Mouse (Mus musculus) heart, postnatal 4 days (tissue): ENCODE measurements around the gene Srd5a3. TPM values are rescaled to one million over a fixed set of nuclear protein-coding genes. Genes with fewer than 3 reads are reported as not detected.
A peak's percentile ranks its signal among the peaks of the same experiment; 100 is the strongest.

Experiments used
- DNase-seq: peaks from one replicate; pipeline ENCODE4 v3.0.0; 2021
- total RNA-seq, 2 experiments: library from RNA; stranded (reverse); gene quantifications; 2 replicates each; pipeline ENCODE4 v1.2.3; 2021

The Srd5a3 gene
- total RNA-seq, 2 experiments from 2014 or later = 20.8 to 23.7 TPM

DNA sequence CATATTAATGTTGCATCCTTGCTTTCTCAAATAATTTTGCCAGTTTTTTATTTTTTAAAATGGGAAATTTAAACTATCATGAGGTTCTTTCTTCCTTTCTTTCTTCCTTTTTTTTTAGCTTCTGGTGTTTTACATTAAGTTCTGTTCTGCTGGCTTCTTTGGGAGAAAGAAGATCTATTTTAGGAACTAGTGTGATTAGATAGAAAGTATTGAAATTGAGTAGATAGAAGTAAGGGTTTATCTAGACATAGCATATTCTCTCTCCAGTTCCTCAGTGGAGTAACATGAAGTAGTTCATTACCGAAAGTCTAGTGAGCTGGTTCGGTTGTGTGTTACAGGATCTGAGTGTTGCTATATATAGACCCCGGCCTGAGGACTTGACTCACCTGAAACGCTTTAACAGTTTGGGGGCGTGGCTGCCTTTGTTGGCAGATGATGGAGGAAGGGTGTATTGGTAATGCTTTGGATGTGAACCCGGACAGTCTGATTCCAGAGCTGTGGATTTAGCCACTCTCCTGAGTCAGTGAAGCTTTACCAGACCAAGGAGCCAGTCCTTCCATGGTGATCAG is 54.4 kb downstream of the Srd5a3 start:
- DNase-seq = no peak

DNA sequence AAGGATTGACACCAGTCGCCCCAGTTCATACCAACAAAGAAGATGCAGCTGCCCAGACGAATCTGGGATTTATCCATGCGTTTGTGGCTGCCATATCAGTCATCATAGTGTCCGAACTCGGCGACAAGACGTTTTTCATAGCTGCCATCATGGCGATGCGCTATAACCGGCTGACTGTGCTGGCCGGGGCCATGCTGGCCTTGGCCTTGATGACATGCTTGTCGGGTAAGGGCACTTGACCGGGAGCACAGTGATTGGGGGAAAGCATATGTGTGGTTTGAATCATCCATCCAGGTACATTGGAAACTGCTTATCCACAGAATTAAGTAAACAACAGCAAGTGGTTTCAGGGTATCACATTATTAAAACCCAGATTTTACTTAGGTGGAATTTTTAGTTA is 59.3 kb downstream of the Srd5a3 start:
- no peak for DNase-seq

DNA sequence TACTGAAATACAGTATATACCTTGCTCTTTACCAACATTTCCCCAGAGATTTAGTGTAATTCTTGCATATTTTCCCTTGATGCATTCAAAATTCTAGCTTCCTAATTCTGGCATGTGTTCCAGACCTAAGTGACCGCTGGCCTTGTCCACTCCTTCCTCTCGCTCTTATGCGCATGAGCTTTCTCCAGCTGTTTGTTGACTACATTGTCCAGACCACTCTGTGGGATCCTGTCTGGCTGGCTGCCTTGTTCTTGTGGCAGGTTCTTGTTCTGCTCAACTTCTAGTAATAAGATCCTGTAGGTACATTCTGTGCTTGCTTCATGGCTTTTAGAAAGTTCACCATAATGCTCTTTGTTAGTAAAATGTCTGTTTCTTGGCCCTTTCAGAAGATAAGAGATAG is 63.1 kb downstream of the Srd5a3 start:
- DNase-seq = peak; percentile 41

Other genes with a start within 250 kb of the Srd5a3 start
- 100 to 1,000 TPM; 115 to 119 TPM for gene Kdr, start 161.8 kb upstream of the Srd5a3 start, total RNA-seq
- 10 to 100 TPM; 49.4 to 50.4 TPM for gene Tmem165, start 43.6 kb downstream of the Srd5a3 start, total RNA-seq
- 10 to 100 TPM; 37.1 to 38.9 TPM for gene Clock, start 164.5 kb downstream of the Srd5a3 start, total RNA-seq
- not detected for gene Pdcl2, start 190.9 kb downstream of the Srd5a3 start, total RNA-seq
- gene Nmu, start 223.5 kb downstream of the Srd5a3 start, total RNA-seq = not detected